Mouse (Mus musculus) thymus, postnatal 4 days (tissue): ENCODE measurements at regions not wholly inside any gene's neighbourhood (a gene's known extent, or its start where the extent isn't known, plus 50 kb on each side); places are given as distances from the start of the nearest gene placed in this dataset.
"Not testable (repeated sequence)": the region's sequence is repeated elsewhere in the genome, so short reads cannot be mapped to it uniquely, and the experiment has no call there.

Source experiments
- DNase-seq: peaks from one replicate; pipeline ENCODE4 v3.0.0; 2021

GRCm38 (mm10) chr13:69129056-69129620 is 129.8 kb upstream of the Adcy2 start:
- no peak for DNase-seq

GRCm38 (mm10) chr13:69127522-69127921 is 128.2 kb upstream of the Adcy2 start:
- DNase-seq, result no peak

GRCm38 (mm10) chr13:69118743-69119142 is 119.4 kb upstream of the Adcy2 start:
- DNase-seq, result not testable (repeated sequence)

- no peak for DNase-seq
These were observed 109.8 kb upstream of the Adcy2 start for GRCm38 (mm10) chr13:69109168-69109567.

- DNase-seq, result peak; percentile 7
These were observed 87.3 kb upstream of the Adcy2 start for GRCm38 (mm10) chr13:69086613-69087012.

- no peak for DNase-seq
These were observed 71.0 kb upstream of the Adcy2 start for GRCm38 (mm10) chr13:69070336-69070735.

GRCm38 (mm10) chr13:69069817-69070216 is 70.5 kb upstream of the Adcy2 start:
- no peak for DNase-seq

- DNase-seq, result no peak
These were observed 67.3 kb upstream of the Adcy2 start for GRCm38 (mm10) chr13:69066636-69067035.

GRCm38 (mm10) chr13:69065285-69065684 is 65.9 kb upstream of the Adcy2 start:
- DNase-seq, result no peak

GRCm38 (mm10) chr13:69062692-69063233 is 63.4 kb upstream of the Adcy2 start:
- DNase-seq, result no peak

- DNase-seq, result no peak
These were observed 62.1 kb upstream of the Adcy2 start for GRCm38 (mm10) chr13:69061436-69061835.
